Mouse (Mus musculus) ES-E14 (cell line): Measurements from ENCODE around the gene Ttk.

Experiments
- CHD2 ChIP-seq: IDR thresholded peaks from 2 replicates; pipeline ENCODE4 v1.6.1; 2014; ENCODE audit warnings: mild to moderate bottlenecking, low read depth, low read length, inconsistent platforms
- HCFC1 ChIP-seq: IDR thresholded peaks from 2 replicates; pipeline ENCODE4 v1.6.1; 2012; ENCODE audit warnings: low read length, inconsistent platforms, borderline replicate concordance; ENCODE audit not compliant: insufficient read depth
- MAFK ChIP-seq: IDR thresholded peaks from 2 replicates; pipeline ENCODE4 v1.6.1; 2014; ENCODE audit warnings: mild to moderate bottlenecking, low read depth, low read length, inconsistent platforms; ENCODE audit not compliant: insufficient read depth
- ZC3H11A ChIP-seq: IDR thresholded peaks from 2 replicates; pipeline ENCODE4 v1.6.1; 2012; ENCODE audit warnings: low read depth, mild to moderate bottlenecking, inconsistent platforms, low read length, borderline replicate concordance

GRCm38 (mm10) chr9:83905820-83906219, 71.3 kb downstream of the Ttk start:
- TF ChIP-seq ZC3H11A = no peak
- TF ChIP-seq MAFK = no peak
- no peak for TF ChIP-seq HCFC1
- no peak for TF ChIP-seq CHD2
